ENCODE assay signal across 8 mouse cellular contexts in the genomic region with DNA sequence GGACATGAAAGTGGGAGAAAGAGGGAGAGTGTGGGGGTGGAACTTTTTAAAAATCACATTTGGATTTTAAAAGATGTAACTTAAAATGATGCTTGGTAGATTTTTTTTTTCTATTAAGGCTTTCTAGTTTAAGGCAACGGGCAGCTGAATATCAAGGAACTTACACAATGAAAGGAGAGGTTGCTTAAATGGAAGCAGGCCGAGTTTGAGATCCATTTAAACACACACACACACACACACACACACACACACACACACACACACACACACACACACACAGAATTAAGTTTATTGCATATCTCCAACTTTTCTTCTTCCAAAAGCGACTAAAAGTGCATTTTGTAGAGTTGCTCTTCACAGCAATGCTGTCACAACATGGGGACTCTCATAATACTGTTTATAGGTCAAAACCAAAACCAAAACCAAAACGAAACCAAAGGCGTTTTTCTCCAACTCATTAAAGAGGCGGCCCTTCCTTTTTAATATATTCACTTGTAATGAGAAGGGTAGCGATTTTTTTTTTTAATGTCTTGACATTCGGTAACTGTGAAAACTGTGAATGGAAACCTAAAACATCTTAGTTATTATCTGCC. TPM values are rescaled to one million over a fixed set of nuclear protein-coding genes. Genes with fewer than 3 reads are reported as not detected.
A peak's percentile ranks its signal among the peaks of the same experiment; 100 is the strongest.
DNase-seq lines count a peak whose midpoint lies in the region; ATAC-seq and TF ChIP-seq lines count a peak whose summit lies in the region.

No protein-coding gene starts in this region.

- H3K4me1 ChIP-seq in heart, postnatal 0 days (ENCODE audit: control insufficient read depth, insufficient read depth) = 0 out of 2 replicates have a peak, but pooled peaks cover 4% of the 10 kb centered on the region
- H3K4me1 ChIP-seq in hindbrain, embryonic 10.5 days (replicated peaks) = peaks cover 34% of the 10 kb centered on the region
- peaks cover 6% of the 10 kb centered on the region for H3K4me1 ChIP-seq in midbrain, embryonic 12.5 days

- peak overlapping the region; percentile 95 for H3K9ac ChIP-seq in heart, postnatal 0 days (replicated peaks; ENCODE audit: low read depth, low read length)
- H3K9ac ChIP-seq in midbrain, embryonic 12.5 days (replicated peaks) = peak overlapping the region; percentile 11; the same call in 1 of the 2 replicates

- no peak for TF ChIP-seq CTCF in heart, postnatal 0 days (IDR thresholded peaks at IDR 0.05; ENCODE audit: low read depth)

- TF ChIP-seq EP300 in heart, postnatal 0 days (IDR thresholded peaks at IDR 0.05; ENCODE audit: low read depth) = no peak

- intact Hi-C loops in heart, postnatal 25 days (cut with DNase I) = loop anchor here (5.0 kb wide), 1 partner anchor 402 kb away; no protein-coding TSS in a partner anchor
- intact Hi-C loops in left cerebral cortex, postnatal 14 days (cut with DNase I) = loop anchor here (2.0 to 10.0 kb wide), 2 partner anchors 95 to 431 kb away; a partner anchor contains a TSS

- H3K27ac ChIP-seq in heart, postnatal 0 days (ENCODE audit: low read depth) = peak overlapping the region; percentile 100
- H3K27ac ChIP-seq in hindbrain, embryonic 10.5 days = peak overlapping the region; percentile 94
- H3K27ac ChIP-seq in midbrain, embryonic 12.5 days (replicated peaks) = no peak overlapping the region; the same call in 1 of the 2 replicates

- 17% methylated on average over 8 of the region's 8 CpGs for WGBS in heart, postnatal 0 days
- WGBS in hindbrain, embryonic 10.5 days = 5% methylated on average over 7 of the region's 8 CpGs
- WGBS in midbrain, embryonic 12.5 days = 7% methylated on average over 8 of the region's 8 CpGs

- no peaks in the 10 kb centered on the region for H3K9me3 ChIP-seq in heart, postnatal 0 days (replicated peaks; ENCODE audit: control insufficient read depth, low read length)
- no peaks in the 10 kb centered on the region for H3K9me3 ChIP-seq in hindbrain, embryonic 10.5 days
- H3K9me3 ChIP-seq in midbrain, embryonic 12.5 days = no peaks in the 10 kb centered on the region

- H3K27me3 ChIP-seq in heart, postnatal 0 days (ENCODE audit: control insufficient read depth, insufficient read depth, low read length) = no peaks in the 10 kb centered on the region
- peaks cover 16% of the 10 kb centered on the region for H3K27me3 ChIP-seq in hindbrain, embryonic 10.5 days (ENCODE audit: insufficient read depth, poor library complexity, severe bottlenecking)
- H3K27me3 ChIP-seq in midbrain, embryonic 12.5 days = peaks cover 15% of the 10 kb centered on the region

- DNase-seq in heart, postnatal 0 days (ENCODE audit: low spot score) = no peak
- no peak for DNase-seq in heart, postnatal 25 days (ENCODE audit: low spot score)
- DNase-seq in Muller cell, postnatal 12 days (ENCODE audit: inconsistent ontology term) = peak; percentile 15
- DNase-seq in hindbrain, embryonic 10.5 days (ENCODE audit: low spot score) = no peak
- DNase-seq in left cerebral cortex, postnatal 14 days (ENCODE audit: low spot score in 2 of 2) = no peak
- DNase-seq in thymus, adult 18-20 months = no peak
- DNase-seq in T-cell, adult 2 months (ENCODE audit: low spot score) = no peak

- ATAC-seq in heart, postnatal 0 days (ENCODE audit: insufficient read depth, low read depth) = no peak
- ATAC-seq in midbrain, embryonic 12.5 days (ENCODE audit: low FRiP score, low read depth) = no peak

- no peaks in the 10 kb centered on the region for H3K36me3 ChIP-seq in heart, postnatal 0 days (replicated peaks; ENCODE audit: control insufficient read depth, insufficient read depth, low read length)
- no peaks in the 10 kb centered on the region for H3K36me3 ChIP-seq in hindbrain, embryonic 10.5 days
- H3K36me3 ChIP-seq in midbrain, embryonic 12.5 days = no peaks in the 10 kb centered on the region

- H3K4me3 ChIP-seq in heart, postnatal 0 days (ENCODE audit: low read depth, low read length) = peak overlapping the region; percentile 91
- H3K4me3 ChIP-seq in hindbrain, embryonic 10.5 days = peak overlapping the region; percentile 73
- peak overlapping the region; percentile 71 for H3K4me3 ChIP-seq in midbrain, embryonic 12.5 days

- H3K4me2 ChIP-seq in heart, postnatal 0 days (ENCODE audit: low read depth, low read length) = peak overlapping the region; percentile 99
- peak overlapping the region; percentile 98 for H3K4me2 ChIP-seq in midbrain, embryonic 12.5 days (replicated peaks)

RNA-seq across cellular contexts. Expression of a gene that starts 1.9 kb away (rescaled TPM):
- total RNA-seq in heart, postnatal 0 days (2014; rRNA removed; ENCODE audit: low replicate concordance) = 11.6 and 11.9 TPM in 2 replicates
- 3.7 and 3.8 TPM in 2 replicates for polyA plus RNA-seq in heart, postnatal 0 days (2015; fragmentation: Nextera tagmentation; extraction: Ambion mirVana)
- 10 to 100 TPM; 17.8 to 28.8 TPM for total RNA-seq in heart, postnatal 25 days (2021)
- polyA plus RNA-seq in hindbrain, embryonic 10.5 days (2016; fragmentation: Nextera tagmentation; extraction: Ambion mirVana) = 1.2 and 1.6 TPM in 2 replicates
- 5.9 and 6.5 TPM in 2 replicates for polyA plus RNA-seq in midbrain, embryonic 12.5 days (2016; fragmentation: Nextera tagmentation; extraction: Ambion mirVana)
- total RNA-seq in left cerebral cortex, postnatal 14 days (2021) = 100 to 1,000 TPM; 287 to 310 TPM

Comparison
In these comparisons a context has a peak if more than half of its experiments do, and no peak if none do; other contexts are left out.
1. RNA of a gene that starts 1.9 kb away (total RNA-seq): 287 to 310 TPM in left cerebral cortex, postnatal 14 days; 17.8 to 28.8 TPM in heart, postnatal 25 days and 11.6 to 11.9 TPM in heart, postnatal 0 days; every median in the first group is over 4 times any median in the second.
2. Peak in every context shown above with its lines, with median percentiles within 50 percentile points of each other: H3K4me3 ChIP-seq.